Mouse (Mus musculus) olfactory bulb, adult 2 months (tissue): Measurements from ENCODE around the gene Trio. TPM values are rescaled to one million over a fixed set of nuclear protein-coding genes. Genes with fewer than 3 reads are reported as not detected.

Experiments used
- H3K27ac ChIP-seq: fragments of 200-500 bp; 2 replicates; pipeline ENCODE4 v1.5.1; 2012; ENCODE audit warnings: low read depth, low read length; ENCODE audit not compliant: insufficient read depth
- H3K4me1 ChIP-seq: fragments of 200-500 bp; 2 replicates; pipeline ENCODE4 v1.6.1; 2012; ENCODE audit warnings: low read length; ENCODE audit not compliant: control insufficient read depth, insufficient read depth
- H3K4me3 ChIP-seq: fragments of 200-500 bp; 2 replicates; pipeline ENCODE4 v1.5.1; 2012; ENCODE audit warnings: mild to moderate bottlenecking, low read depth, low read length, moderate library complexity; ENCODE audit not compliant: insufficient read depth
- CTCF ChIP-seq: fragments of 200-500 bp; IDR thresholded peaks from 2 replicates; pipeline ENCODE4 v1.5.1; 2012; ENCODE audit warnings: low read depth, mild to moderate bottlenecking, low read length, moderate library complexity; ENCODE audit not compliant: insufficient read depth
- POLR2A ChIP-seq: fragments of 200-500 bp; IDR thresholded peaks from 2 replicates; pipeline ENCODE4 v1.6.1; 2012; ENCODE audit warnings: mild to moderate bottlenecking, low read depth, low read length, moderate library complexity; ENCODE audit not compliant: insufficient read depth
- WGBS: fragments of 180-500 bp; shearing (Covaris S2); methylation state at CpG from one replicate; pipeline ENCODE4 v1.1.7; 2018; 5-methylcytosine and 5-hydroxymethylcytosine counted together
- polyA plus RNA-seq: library from polyadenylated mRNA; stranded (reverse); fragments of >200 nt; gene quantifications from 2 replicates; pipeline ENCODE4 v1.2.4, GENCODE M21; 2012; ENCODE audit warnings: low replicate concordance; ENCODE audit not compliant: missing spikeins, insufficient read depth, insufficient read length

Trio gene
- polyA plus RNA-seq, 1 experiment: 76.4 TPM

DNA sequence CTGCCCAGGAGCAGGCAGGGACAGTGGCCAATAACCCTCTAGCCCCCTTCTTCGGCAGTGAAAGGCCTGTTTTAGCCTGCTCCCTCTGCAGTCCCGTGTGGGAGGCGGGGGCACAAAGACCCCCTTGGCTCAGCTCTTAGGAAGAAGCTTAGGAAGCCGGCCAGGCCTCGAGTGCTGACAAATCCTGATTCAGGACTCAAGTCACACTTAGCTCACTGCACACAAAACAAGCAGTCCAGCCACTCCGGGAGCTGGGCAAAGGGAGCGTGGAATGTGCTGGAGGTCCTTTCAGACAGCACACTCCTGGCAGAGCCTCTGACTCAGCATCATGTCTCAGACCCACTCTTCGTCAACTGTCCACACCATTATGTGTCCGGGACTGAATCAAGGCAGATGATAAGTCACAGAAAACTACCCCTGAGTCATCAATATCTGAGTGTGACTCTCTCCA lies 28.2 kb downstream of the Trio start:
- 62% methylated on average over 9 of the region's 9 CpGs for WGBS
- no peak overlapping the region for H3K27ac ChIP-seq
- H3K4me3 ChIP-seq: no peak overlapping the region
- TF ChIP-seq CTCF (no peak), POLR2A (no peak)
- peaks cover 26% of the 10 kb centered on the region for H3K4me1 ChIP-seq

DNA sequence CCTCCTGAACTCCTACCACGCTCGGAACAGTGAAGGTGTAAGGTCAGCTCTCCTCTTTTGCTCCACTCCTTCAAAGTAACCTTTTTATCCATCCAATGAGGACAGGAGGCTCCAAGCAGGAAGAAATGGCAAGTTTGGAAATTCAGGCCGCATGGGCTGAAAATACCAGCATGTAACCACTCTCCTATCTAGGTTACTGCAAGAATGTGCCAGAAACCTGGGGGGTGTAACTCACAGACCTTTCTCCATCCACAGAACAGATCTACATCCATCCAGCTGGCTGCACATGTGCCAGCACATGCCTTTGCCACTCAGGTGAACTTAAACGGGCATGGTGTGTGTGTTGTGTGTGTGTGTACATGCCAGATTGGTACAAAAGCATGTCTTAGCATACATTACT lies 28.9 kb downstream of the Trio start:
- Histone ChIP-seq H3K4me3 (no peak overlapping the region), H3K4me1 (peaks cover 30% of the 10 kb centered on the region), H3K27ac (no peak overlapping the region)
- TF ChIP-seq CTCF: no peak
- no peak for TF ChIP-seq POLR2A
- 82% methylated on average over 4 of the region's 4 CpGs for WGBS

DNA sequence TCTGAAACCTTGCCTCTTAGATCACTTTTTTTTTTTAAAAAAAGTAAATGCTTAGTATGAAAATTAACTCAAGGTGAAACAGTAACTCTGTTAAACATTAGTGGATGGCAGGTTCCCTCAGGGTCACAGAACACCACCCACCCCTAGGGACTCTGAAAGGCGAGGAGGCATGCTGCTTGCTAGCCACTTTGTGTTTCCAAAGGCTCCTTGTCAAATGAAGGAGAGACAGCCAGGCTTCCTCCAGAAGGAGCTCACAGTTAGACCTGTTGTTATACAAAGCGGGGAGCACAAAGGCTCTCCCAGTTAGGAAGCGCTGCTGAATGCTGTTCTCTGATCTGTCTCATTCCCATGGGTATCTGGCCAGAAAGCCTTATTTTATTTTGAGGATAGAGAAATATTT lies 30.2 kb downstream of the Trio start:
- Histone ChIP-seq H3K4me1 (peaks cover 36% of the 10 kb centered on the region), H3K27ac (no peak overlapping the region), H3K4me3 (no peak overlapping the region)
- TF ChIP-seq CTCF (no peak), POLR2A (no peak)
- WGBS: 65% methylated on average over 3 of the region's 3 CpGs

DNA sequence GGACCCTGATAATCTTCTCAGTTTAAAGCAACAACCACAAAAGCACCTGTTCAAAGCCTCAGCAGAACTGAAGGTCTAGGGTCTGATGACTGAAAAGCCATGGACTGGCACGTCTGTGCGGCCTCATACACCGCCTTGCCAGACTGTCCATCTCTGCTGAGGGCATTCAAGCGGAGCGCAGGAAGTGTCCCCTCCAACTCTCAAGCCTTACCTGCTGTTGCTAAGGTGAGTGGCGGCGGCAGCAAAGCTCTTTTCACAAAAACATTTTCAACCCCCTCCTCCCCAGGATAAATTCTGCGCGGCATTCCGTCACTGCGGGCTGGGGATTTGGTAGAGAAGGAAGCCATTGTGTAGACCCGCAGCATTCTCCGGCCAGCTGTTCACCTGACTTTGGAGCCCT lies 30.8 kb downstream of the Trio start:
- Histone ChIP-seq H3K4me3 (no peak overlapping the region), H3K27ac (no peak overlapping the region), H3K4me1 (peaks cover 40% of the 10 kb centered on the region)
- 82% methylated on average over 13 of the region's 13 CpGs for WGBS
- TF ChIP-seq CTCF (no peak), POLR2A (no peak)

DNA sequence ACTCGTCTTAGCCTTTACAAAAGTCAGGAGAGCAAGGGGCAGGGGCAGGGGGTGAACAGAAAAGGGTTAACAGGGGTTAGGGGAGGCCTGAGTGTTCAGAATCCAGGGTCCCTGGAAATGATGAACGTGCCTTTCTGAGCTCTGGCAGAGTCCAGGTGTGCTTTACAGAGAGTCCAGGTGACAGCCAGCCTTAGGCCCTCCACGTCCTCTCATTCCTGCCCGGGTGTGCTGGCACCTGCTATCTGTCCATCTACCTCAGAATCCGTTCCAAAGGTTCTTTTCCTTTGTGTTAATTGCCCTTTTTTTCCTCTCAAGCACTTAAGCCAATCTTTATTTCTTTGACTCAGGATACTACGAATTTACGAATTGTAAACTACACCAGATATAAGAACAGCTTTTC lies 32.1 kb downstream of the Trio start:
- TF ChIP-seq POLR2A (no peak), CTCF (no peak)
- 88% methylated on average over 7 of the region's 7 CpGs for WGBS
- Histone ChIP-seq H3K4me1 (peaks cover 44% of the 10 kb centered on the region), H3K4me3 (no peak overlapping the region), H3K27ac (no peak overlapping the region)

DNA sequence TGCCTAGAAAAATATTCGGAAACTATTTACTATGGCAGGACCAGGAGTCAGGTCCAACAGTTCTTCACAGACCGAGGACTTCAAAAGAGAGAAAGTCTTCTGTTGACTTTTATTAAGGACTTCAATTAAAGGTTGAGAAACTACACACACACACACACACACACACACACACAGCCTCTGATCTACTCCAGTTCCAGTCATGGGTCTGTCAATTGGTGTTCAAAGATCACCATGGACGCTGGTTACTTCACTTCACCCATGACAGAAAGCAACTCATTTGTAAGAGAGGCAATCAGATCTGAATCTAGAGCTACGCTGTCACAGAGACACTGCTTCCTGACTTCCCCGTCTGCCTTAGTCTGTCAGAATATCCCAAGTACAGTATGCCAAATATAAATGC lies 33.1 kb downstream of the Trio start:
- TF ChIP-seq CTCF: no peak
- 69% methylated on average over 5 of the region's 5 CpGs for WGBS
- peaks cover 43% of the 10 kb centered on the region for H3K4me1 ChIP-seq

DNA sequence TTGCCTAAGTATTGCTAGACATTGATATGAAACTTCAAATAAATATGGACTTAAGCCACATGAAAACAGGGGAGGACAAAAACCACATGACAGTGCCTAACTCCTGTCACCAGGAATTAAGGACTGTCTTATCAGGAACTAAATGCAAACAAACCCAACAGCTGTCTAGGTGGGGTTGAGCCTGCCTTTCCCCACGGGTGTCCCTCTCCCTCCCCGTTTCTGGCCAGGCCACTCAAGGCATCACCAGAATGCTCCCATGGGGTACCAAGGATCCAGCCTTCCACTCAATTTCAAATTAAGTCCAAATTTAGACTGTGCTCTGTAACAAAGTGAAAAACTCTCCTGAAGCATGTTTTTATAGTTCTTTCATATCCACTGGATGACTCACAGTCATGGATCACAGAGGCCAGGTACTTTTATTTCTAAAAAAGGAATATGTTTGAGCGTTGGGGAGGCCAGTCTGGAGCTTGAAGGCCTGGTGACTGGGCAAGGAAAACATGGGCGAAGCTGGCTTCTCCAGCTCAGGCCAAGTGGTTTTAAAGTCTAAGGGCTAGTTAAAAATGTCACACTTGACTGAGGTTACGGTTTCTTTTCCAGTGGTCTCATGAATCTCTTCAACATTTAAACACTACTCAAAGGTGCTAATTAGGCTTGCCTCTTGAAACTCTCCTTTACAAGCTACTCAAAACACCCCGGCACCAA lies 33.6 kb downstream of the Trio start:
- 72% methylated on average over 6 of the region's 6 CpGs for WGBS
- Histone ChIP-seq H3K27ac (no peak overlapping the region), H3K4me1 (peaks cover 38% of the 10 kb centered on the region), H3K4me3 (no peak overlapping the region)
- TF ChIP-seq POLR2A (no peak), CTCF (no peak)

More for the DNA sequence above, 33.1 kb downstream of the Trio start:
- Histone ChIP-seq H3K4me3 (no peak overlapping the region), H3K27ac (no peak overlapping the region)

DNA sequence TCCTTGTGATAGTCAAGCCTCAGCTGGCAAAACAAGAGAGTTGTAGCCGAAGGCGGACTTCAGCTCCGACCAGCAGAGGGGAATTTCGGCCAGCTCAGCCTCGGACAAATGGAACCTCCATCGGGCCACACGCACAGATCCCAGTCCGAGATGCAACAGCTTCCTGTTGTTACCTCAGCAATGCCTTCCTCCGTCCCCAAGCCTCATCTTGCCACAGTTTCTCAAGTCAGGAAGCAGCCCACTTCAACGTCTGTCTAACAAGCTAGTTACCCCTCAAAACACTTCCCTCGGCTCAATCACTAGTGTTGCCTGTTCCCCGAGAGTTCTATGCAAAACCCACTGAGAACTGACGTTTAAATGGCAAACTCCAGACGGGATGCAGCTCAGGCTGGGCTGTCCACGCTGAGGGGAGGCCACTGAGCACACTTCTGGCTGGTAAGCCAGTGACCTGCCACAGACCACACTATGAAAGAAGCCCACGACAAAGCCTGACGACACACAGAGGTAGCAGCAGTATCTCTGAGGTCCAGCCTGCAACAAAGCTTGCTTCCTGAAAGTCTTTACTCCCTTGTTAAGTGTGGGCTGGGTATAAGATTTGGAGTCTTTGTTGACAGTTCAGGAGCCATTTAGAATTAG lies 34.5 kb downstream of the Trio start:
- Histone ChIP-seq H3K4me1 (peaks cover 38% of the 10 kb centered on the region), H3K4me3 (no peak overlapping the region), H3K27ac (no peak overlapping the region)
- WGBS: 86% methylated on average over 17 of the region's 17 CpGs
- no peak for TF ChIP-seq POLR2A
- TF ChIP-seq CTCF: no peak

DNA sequence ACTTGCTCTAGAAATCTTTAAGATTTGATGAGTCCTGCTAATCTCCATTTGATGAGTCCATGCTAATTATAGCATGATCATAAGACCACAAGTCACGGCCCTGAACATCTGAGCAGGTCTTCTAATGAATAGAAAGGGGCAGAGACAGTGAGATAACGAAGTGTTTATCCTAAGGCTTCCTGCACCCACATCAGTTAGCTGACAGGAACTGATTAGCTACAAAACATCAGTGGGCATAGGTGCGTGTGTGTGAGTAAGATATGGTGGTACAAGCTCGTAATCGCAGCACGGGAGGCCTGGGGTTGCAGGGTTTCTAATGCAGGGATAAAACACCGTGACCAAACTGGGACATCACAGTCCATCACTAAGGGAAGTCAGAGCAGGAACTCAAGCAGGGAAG lies 37.7 kb downstream of the Trio start:
- WGBS: 86% methylated on average over 7 of the region's 7 CpGs
- no peak for TF ChIP-seq CTCF
- TF ChIP-seq POLR2A: no peak

DNA sequence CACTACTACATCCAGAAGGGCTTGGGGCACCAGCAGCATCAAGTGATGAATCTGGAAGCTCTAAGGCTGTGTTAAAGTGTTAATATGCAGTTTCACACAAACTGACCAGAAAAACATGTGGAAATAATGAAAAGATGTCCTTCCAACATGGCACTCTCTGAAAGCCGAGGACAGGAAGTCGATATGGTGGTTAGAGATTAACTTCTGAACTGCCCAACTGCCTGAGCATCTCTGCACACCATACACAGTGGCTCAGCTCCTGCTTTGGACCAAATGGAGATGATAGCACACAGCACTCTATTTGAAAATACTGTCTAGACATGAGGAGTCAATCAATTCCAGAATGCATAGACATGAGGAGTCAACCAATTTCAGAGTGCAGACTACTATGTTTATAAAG lies 40.8 kb downstream of the Trio start:
- no peak overlapping the region for H3K27ac ChIP-seq
- peaks cover 16% of the 10 kb centered on the region for H3K4me1 ChIP-seq
- no peak for TF ChIP-seq CTCF
- TF ChIP-seq POLR2A: no peak
- H3K4me3 ChIP-seq: no peak overlapping the region
- WGBS: 81% methylated on average over 2 of the region's 2 CpGs

More for the DNA sequence above, 37.7 kb downstream of the Trio start:
- Histone ChIP-seq H3K4me1 (peaks cover 27% of the 10 kb centered on the region), H3K27ac (no peak overlapping the region), H3K4me3 (no peak overlapping the region)
